Mouse (Mus musculus) thymus, adult 2 months (tissue): Measurements from ENCODE around the gene Slc25a13.

Source experiments
- CTCF ChIP-seq: fragments of 200-500 bp; IDR thresholded peaks from 2 replicates; pipeline ENCODE4 v1.5.1; 2012; ENCODE audit warnings: mild to moderate bottlenecking, control low read depth, low read length, moderate library complexity, borderline replicate concordance; ENCODE audit not compliant: control insufficient read depth, poor library complexity, insufficient read depth; ENCODE audit errors: extremely low read depth
- POLR2A ChIP-seq: fragments of 200-500 bp; IDR thresholded peaks from 2 replicates; pipeline ENCODE4 v1.6.1; 2012; ENCODE audit warnings: mild to moderate bottlenecking, low read length, control low read depth, moderate library complexity; ENCODE audit not compliant: control insufficient read depth, poor library complexity, insufficient read depth; ENCODE audit errors: extremely low read depth

- TF ChIP-seq CTCF, result no peak
- no peak for TF ChIP-seq POLR2A
Measured at GRCm38 (mm10) chr6:6243828-6244227, 26.9 kb upstream of the Slc25a13 start.
